Comparison of ENCODE assay signal across 9 mouse cellular contexts in the genomic region with DNA sequence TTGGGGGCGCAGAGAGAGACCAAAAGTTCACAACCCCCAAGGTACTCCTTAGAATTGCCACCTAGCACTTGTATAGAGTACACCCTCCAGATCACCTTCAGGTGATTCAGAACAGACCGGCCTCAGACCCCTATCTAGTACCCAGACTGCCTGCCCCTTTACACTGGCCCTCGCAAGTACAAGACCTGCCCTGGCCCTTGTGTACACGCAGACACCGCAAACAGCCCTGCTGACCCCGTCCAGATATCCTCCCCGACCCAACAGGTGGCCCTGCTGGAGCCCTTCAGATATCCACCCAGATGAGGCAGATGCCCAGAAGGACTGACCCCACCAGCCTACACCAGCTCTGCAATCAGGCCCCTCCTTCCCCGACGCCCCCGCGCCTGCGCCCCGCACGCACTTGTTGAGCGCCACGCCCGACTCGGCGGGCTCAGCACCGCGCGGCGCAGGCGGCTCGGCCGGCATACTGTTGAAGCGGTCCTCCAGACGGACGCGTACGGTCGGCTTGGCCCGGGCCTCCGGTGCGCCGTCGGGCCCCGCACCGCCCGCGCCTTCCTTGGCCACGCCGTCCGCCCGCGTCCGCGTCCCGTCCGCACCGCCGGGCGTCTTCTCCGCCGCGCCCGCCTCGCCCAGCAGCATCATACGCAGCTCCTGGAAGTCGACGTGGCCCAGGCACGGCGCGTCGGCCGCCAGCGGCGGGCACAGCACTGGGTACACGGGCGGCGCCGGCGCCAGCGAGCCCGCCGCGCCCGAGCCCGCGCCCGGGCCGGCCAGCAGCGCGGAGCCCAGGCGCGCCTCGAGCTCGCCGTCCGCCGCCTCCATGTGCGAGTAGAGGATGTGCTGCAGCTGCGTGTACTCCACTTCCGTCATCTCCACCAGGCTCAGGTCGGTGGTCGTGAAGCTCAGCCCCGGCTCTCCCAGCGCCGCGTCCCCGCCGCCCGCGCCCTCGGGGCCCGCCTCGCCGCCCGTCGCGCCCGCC. TPM values are rescaled to one million over a fixed set of nuclear protein-coding genes. Genes with fewer than 3 reads are reported as not detected.
DNase-seq lines count a peak whose midpoint lies in the region; ATAC-seq lines count a peak whose summit lies in the region.
"Had no signal": no experiment of that assay in that cellular context is flagged by ENCODE, and none has a peak within 500 bp of the region (broad histone marks: within the 10 kb centered on the region; RNA-seq: fewer than 3 reads in every experiment).

No protein-coding gene starts in this region.

- H3K9ac ChIP-seq in heart, embryonic 12.5 days, result no peak overlapping the region
- H3K9ac ChIP-seq in hindbrain, embryonic 14.5 days, result no peak overlapping the region
- H3K9ac ChIP-seq in midbrain, embryonic 13.5 days (replicated peaks), result no peak overlapping the region

- H3K4me3 ChIP-seq in heart, embryonic 12.5 days, result peak overlapping the region; percentile 48
- H3K4me3 ChIP-seq in hindbrain, embryonic 14.5 days (replicated peaks; ENCODE audit: low read length), result peak overlapping the region; percentile 33
- peak overlapping the region; percentile 37 for H3K4me3 ChIP-seq in midbrain, embryonic 13.5 days (replicated peaks)

- H3K27me3 ChIP-seq in heart, embryonic 12.5 days (replicated peaks), result peaks cover 58% of the 10 kb centered on the region
- peaks cover 52% of the 10 kb centered on the region for H3K27me3 ChIP-seq in hindbrain, embryonic 14.5 days (ENCODE audit: control insufficient read depth, insufficient read depth, low read length)
- peaks cover 53% of the 10 kb centered on the region for H3K27me3 ChIP-seq in midbrain, embryonic 13.5 days

- peak overlapping the region; percentile 67 for H3K4me2 ChIP-seq in heart, embryonic 12.5 days
- H3K4me2 ChIP-seq in hindbrain, embryonic 14.5 days (replicated peaks), result peak overlapping the region; percentile 46
- peak overlapping the region; percentile 45 for H3K4me2 ChIP-seq in midbrain, embryonic 13.5 days (replicated peaks)

- peaks cover 18% of the 10 kb centered on the region for H3K9me3 ChIP-seq in heart, embryonic 12.5 days (replicated peaks)
- peaks cover 18% of the 10 kb centered on the region for H3K9me3 ChIP-seq in hindbrain, embryonic 14.5 days (ENCODE audit: control insufficient read depth, low read length)
- peaks cover 16% of the 10 kb centered on the region for H3K9me3 ChIP-seq in midbrain, embryonic 13.5 days

- H3K27ac ChIP-seq in heart, embryonic 12.5 days (ENCODE audit: poor library complexity, severe bottlenecking), result no peak overlapping the region
- H3K27ac ChIP-seq in hindbrain, embryonic 14.5 days, result no peak overlapping the region
- no peak overlapping the region for H3K27ac ChIP-seq in midbrain, embryonic 13.5 days

- peaks cover 5% of the 10 kb centered on the region for H3K36me3 ChIP-seq in heart, embryonic 12.5 days
- no peaks in the 10 kb centered on the region for H3K36me3 ChIP-seq in hindbrain, embryonic 14.5 days (replicated peaks; ENCODE audit: control insufficient read depth, insufficient read depth)
- H3K36me3 ChIP-seq in midbrain, embryonic 13.5 days, result no peaks in the 10 kb centered on the region

- intact Hi-C loops in heart, postnatal 10 days (cut with DNase I), result no loop called here

- peak; percentile 51 for ATAC-seq in heart, embryonic 12.5 days (ENCODE audit: insufficient number of reproducible peaks, low FRiP score)
- ATAC-seq in hindbrain, embryonic 14.5 days (ENCODE audit: low FRiP score), result 0 out of 2 replicates have a peak, but pooled peaks have one; percentile 37
- ATAC-seq in midbrain, embryonic 13.5 days, result peak; percentile 30; the same call in 1 of the 2 replicates
- no peak for ATAC-seq in frontal cortex, adult (ENCODE audit: low TSS enrichment)

- peaks cover 8% of the 10 kb centered on the region; the same call in 1 of the 2 replicates for H3K4me1 ChIP-seq in heart, embryonic 12.5 days (replicated peaks)
- no peaks in the 10 kb centered on the region for H3K4me1 ChIP-seq in hindbrain, embryonic 14.5 days (replicated peaks; ENCODE audit: control insufficient read depth, insufficient read depth, low read length)
- peaks cover 5% of the 10 kb centered on the region; the same call in 1 of the 2 replicates for H3K4me1 ChIP-seq in midbrain, embryonic 13.5 days (replicated peaks)

- 3% methylated on average over 106 of the region's 112 CpGs for WGBS in heart, embryonic 12.5 days
- WGBS in hindbrain, embryonic 14.5 days, result 2% methylated on average over 77 of the region's 112 CpGs
- 3% methylated on average over 81 of the region's 112 CpGs for WGBS in midbrain, embryonic 13.5 days

- no peak for DNase-seq in heart, postnatal 10 days
- DNase-seq in ZHBTc4 (ENCODE audit: low read depth, low spot score), result peak; percentile 72
- no peak for DNase-seq in hindbrain, embryonic 14.5 days (ENCODE audit: low spot score)
- DNase-seq in layer of hippocampus, adult 18-20 months (ENCODE audit: low spot score in 2 of 2), result no peak
- no peak for DNase-seq in adrenal gland, adult 2 months

RNA-seq across cellular contexts. Expression of a gene that starts 0.6 kb away (rescaled TPM):
- polyA plus RNA-seq in heart, embryonic 12.5 days (2016; fragmentation: Nextera tagmentation; extraction: Ambion mirVana), result 0.13 TPM in 1 of 2 replicates, not detected in the other
- total RNA-seq in heart, postnatal 10 days (2021), result under 1 TPM in 1 of 2 experiments, not detected in 1; 0.22 TPM
- 0.87 and 0.99 TPM in 2 replicates for polyA plus RNA-seq in hindbrain, embryonic 14.5 days (2014; fragmentation: Nextera tagmentation; extraction: Ambion mirVana)
- 0.09 and 0.15 TPM in 2 replicates for polyA plus RNA-seq in midbrain, embryonic 13.5 days (2015; fragmentation: Nextera tagmentation; extraction: Ambion mirVana)
- total RNA-seq in layer of hippocampus, adult 18-20 months (2021), result under 1 TPM; 0.18 to 0.25 TPM
- not detected for total RNA-seq in adrenal gland, adult 2 months (2021)
- 0.20 TPM in 1 of 2 replicates, not detected in the other for polyA plus RNA-seq in adrenal gland, adult 2 months (2012; rRNA removed)
- polyA plus RNA-seq: C2C12 had no signal

RNA-seq across cellular contexts. Expression of a gene that starts 44.3 kb away (rescaled TPM):
- polyA plus RNA-seq in heart, embryonic 12.5 days (2016; fragmentation: Nextera tagmentation; extraction: Ambion mirVana), result 34.0 and 36.8 TPM in 2 replicates
- total RNA-seq in heart, postnatal 10 days (2021), result 1 to 10 TPM in 1 of 2 experiments, under 1 TPM in 1; 0.53 to 1.2 TPM
- 61.4 and 65.7 TPM in 2 replicates for polyA plus RNA-seq in hindbrain, embryonic 14.5 days (2014; fragmentation: Nextera tagmentation; extraction: Ambion mirVana)
- 17.5 and 17.9 TPM in 2 replicates for polyA plus RNA-seq in midbrain, embryonic 13.5 days (2015; fragmentation: Nextera tagmentation; extraction: Ambion mirVana)
- total RNA-seq in layer of hippocampus, adult 18-20 months (2021), result 1 to 10 TPM; 5.8 to 6.7 TPM
- total RNA-seq in adrenal gland, adult 2 months (2021), result under 1 TPM; 0.12 to 0.28 TPM
- 0.33 and 0.39 TPM in 2 replicates for polyA plus RNA-seq in adrenal gland, adult 2 months (2012; rRNA removed)

RNA-seq across cellular contexts. Expression of a gene that starts 52.8 kb away (rescaled TPM):
- 58.0 and 62.1 TPM in 2 replicates for polyA plus RNA-seq in heart, embryonic 12.5 days (2016; fragmentation: Nextera tagmentation; extraction: Ambion mirVana)
- total RNA-seq in heart, postnatal 10 days (2021), result 10 to 100 TPM; 42.6 to 48.8 TPM
- 88.4 and 90.2 TPM in 2 replicates for polyA plus RNA-seq in hindbrain, embryonic 14.5 days (2014; fragmentation: Nextera tagmentation; extraction: Ambion mirVana)
- 89.5 and 95.8 TPM in 2 replicates for polyA plus RNA-seq in midbrain, embryonic 13.5 days (2015; fragmentation: Nextera tagmentation; extraction: Ambion mirVana)
- 10 to 100 TPM; 35.5 to 37.1 TPM for total RNA-seq in layer of hippocampus, adult 18-20 months (2021)
- 10 to 100 TPM; 36.0 to 41.5 TPM for total RNA-seq in adrenal gland, adult 2 months (2021)
- polyA plus RNA-seq in adrenal gland, adult 2 months (2012; rRNA removed), result 23.6 and 24.5 TPM in 2 replicates

Comparison
In these comparisons a context has a peak if more than half of its experiments do, and no peak if none do; other contexts are left out.
1. RNA of a gene that starts 44.3 kb away (polyA plus RNA-seq): 61.4 to 65.7 TPM in hindbrain, embryonic 14.5 days, 34.0 to 36.8 TPM in heart, embryonic 12.5 days and 17.5 to 17.9 TPM in midbrain, embryonic 13.5 days; 0.33 to 0.39 TPM in adrenal gland, adult 2 months; every median in the first group is over 10 times any median in the second.
2. Peak in every context shown above with its lines, with median percentiles within 50 percentile points of each other: H3K4me2 ChIP-seq and H3K4me3 ChIP-seq.